Mouse (Mus musculus) regulatory T cell (primary cell): ENCODE results near the gene Pcbp1.

Experiments
- in situ Hi-C: fragments of 300-600 bp; cut with MboI, MseI; formaldehyde crosslinking; loops from one replicate; pipeline ENCODE4 v1.15.1; 2025; ENCODE audit warnings: high pct_unique_total_duplicates

Gene Pcbp1

DNA sequence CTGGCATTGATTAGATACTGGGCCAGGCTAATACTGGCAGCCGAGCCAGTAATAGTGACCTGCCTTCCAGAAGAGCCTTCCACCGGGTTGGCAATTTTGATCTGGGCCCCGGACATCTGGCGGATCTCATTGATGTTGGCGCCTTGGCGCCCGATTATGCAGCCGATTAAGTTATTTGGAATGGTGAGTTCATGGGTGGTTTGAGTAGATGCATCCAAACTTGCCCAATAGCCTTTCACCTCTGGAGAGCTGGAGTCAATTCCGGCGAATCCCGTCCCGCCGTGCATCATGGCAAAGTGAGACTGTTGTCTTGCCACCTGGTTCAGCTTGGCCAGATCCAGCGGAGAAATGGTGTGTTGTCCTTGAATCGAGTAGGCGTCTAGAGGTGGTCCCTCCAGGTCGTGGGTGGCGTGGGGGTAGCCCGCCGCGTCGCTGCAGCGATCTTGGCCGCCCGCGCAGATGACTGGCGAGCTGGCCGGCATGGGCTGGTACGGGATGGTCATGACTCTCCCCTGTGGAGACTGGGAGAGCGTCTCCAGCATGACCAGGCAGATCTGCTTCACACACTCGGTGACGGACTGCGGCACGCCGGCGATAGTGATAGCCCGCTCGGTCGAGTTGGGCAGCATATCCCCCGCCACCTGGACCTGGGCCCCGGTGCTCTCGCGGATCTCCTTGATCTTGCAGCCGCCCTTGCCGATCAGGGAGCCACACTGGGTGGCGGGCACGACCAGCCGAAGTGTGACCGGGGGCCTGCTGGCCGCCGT lies 1.1 kb downstream of the Pcbp1 start:
- in situ Hi-C loops, result loop anchor here (10.0 kb wide), 2 partner anchors 50 to 90 kb away; partner anchors contain the start of gene C87436

DNA sequence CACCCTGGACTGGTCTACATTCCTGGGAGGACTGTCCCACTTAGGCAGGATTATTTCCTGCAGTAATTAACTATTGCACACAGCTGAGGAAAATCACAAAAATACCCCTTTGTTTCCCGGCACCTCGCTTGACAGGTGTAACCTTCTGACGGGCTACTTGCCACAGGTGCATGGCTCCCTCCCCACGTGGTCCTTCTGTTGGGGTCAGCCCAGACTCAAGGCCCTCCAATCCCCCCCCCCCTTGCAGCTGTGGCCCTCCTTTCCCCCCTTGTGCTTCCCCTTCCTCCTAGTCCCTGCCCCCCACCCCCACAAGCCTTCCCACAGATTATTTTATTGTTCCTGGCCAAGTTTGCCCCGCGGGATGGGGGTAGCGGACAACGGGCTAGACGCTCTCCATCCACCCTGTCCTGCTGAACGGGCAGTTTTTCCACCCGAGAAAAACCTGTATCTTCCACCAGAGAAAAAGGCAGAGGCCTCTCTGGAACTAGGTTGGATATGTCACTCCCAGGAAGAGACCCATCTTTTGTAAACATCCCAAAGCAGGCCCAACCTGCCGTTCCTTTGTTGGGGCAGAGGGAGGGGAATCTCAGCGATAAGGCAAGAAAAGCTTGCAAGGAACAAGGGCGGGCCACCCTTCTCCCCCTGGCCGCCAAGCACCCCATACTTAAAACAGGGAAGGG lies 2.2 kb downstream of the Pcbp1 start:
- in situ Hi-C loops, result loop anchor here (10.0 kb wide), 2 partner anchors 49 to 89 kb away; partner anchors contain the start of gene C87436

DNA sequence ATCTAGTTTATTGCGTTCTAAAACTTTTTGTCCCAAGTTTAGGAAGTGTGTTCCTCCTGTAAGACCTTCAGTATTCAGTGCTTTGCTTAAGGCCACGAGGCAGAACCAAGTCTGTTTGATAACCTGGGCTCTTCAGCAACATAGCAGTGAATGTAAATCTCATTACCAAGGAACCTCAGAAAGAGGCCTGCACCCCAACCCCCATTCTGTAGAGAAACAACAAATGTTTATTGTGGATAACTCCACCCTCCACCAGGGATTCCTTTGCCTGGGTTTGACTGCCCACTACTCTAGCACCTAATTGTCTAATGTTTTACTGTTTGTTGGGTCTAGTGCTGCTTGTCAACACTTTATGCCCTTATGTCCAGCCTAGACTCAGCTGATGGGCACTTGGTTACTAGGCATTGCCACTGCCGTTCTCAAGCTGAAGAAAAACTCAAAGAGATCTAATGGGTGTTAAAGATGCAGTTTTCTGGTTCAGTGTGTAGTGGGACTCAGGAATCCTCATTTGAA lies 2.8 kb downstream of the Pcbp1 start:
- in situ Hi-C loops, result loop anchor here (10.0 kb wide), 2 partner anchors 48 to 88 kb away; partner anchors contain the start of gene C87436

DNA sequence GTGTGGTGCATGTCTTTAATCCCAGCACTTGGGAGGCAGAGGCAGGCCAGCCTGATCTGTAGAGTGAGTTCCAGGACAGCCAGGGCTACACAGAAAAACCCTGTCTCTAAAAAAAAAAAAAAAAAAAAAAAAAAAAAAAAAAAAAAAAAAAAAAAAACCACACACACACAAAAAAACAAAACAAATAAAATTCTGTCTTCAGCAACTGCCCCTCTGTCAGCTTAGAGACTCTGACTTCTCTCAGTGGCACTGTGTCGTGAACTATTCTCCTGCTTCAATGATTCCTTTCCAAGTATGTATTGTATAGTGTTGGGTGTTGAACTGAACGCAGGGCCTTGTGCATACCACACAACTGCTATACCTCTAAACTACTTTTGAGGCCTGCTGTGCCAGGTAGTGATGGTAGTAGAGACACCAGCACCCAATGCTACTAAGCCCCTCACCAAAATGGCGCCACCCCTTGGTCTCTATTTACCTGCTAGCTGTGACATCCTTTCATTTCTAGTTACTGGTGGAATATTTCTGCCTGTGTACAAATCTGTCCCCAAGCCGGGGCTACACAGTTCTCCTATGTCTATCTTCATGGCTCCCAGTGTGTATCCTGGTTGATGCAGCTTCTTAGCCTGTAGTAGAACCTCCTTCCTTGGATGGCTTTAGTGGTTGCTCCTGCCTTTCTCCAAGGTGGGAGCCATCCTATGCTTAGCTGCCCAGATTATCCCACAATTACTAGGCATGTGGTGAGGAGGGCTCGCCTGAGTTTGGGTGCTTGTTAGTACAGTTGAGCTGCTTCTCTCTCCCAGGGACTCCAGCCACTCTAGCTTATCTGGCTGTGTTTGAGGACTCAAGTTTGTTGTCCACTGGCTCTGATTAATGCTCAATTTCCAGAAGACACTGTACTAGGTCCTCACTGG lies 3.9 kb downstream of the Pcbp1 start:
- in situ Hi-C loops, result loop anchor here (10.0 kb wide), 2 partner anchors 47 to 87 kb away; partner anchors contain the start of gene C87436

DNA sequence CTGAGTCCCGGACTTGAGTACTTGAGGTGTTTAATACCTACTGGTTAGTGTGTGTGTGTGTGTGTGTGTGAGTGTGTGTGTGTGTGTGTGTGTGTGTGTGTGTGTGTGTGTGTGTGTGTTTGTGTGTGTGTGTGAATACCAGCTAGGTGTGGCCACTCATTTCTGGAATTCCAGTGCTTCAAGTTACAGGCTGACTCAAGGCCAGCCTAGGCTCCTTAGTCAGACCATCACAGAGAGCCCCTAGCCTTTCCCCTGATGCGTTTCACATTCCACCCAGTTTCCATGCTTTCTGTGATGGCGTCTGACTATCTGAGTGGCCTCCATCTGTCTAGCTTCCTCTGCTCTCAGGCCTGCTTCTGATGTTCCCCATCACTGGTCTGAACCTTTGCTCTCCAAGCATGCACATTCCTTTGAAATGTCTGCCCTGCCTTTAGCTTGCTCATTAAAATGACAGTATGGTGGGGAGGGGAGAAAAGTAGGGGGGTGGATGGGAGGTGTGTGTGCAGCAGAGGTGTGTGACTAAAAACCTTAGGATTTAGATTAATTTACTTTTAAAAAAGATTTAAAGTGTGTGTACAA lies 6.3 kb downstream of the Pcbp1 start:
- in situ Hi-C loops, result loop anchor here (10.0 kb wide), 2 partner anchors 45 to 85 kb away; partner anchors contain the start of gene C87436

DNA sequence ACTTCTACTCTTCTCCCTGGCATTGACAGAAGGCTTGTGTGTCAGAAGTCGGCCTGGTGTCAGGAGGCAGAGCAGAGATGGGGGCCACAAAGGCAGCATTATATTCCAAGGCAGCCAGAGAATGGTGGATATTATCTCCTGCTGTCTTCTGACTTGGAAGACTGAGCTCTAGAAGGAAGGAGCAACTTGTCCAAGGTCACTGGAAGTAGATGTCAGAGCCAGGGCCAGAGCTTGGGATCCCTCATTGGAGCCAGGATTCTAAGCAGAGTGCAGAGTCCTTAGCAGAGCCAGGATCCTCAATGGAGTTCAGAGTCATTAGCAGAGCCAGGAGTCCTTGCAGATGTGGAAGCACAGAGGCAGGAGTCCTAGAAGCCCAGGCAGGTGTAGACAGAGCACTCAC lies 10.1 kb downstream of the Pcbp1 start:
- in situ Hi-C loops, result no loop called here

DNA sequence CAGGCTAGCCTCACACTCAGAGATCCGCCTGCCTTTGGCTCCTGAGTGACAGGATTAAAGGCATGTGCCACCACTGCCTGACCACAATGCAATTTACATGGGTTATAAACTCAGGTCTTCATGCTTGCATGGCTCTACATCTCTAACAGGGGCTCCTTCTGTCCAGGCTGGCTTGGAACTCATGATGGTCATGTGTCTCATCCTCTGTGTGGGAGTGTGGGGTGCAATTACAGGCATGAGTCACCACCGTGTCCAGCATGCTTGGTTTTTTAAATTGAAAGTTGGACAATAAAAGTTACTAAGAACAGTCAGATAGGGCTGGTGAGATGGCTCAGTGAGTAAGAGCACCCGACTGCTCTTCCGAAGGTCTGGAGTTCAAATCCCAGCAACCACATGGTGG lies 12.8 kb downstream of the Pcbp1 start:
- in situ Hi-C loops, result no loop called here

DNA sequence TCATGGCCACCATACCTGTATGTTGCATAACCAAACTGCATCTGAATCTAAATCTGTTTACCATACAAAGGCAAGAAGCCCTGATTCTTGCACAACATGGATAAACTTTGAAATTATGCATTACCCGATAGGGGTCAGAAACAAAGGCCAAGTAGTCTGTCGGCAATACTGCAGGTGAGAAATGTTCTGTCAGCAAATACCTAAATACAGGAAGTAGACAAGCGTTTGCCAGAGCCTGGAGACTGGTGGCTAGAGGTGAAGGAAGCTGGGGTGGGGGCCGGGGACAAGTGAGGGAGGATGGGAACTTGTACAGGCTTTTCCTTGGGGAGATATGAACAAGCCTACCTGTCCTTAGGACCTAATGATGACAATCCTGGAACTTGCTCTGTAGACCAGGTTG lies 15.1 kb downstream of the Pcbp1 start:
- in situ Hi-C loops, result no loop called here

DNA sequence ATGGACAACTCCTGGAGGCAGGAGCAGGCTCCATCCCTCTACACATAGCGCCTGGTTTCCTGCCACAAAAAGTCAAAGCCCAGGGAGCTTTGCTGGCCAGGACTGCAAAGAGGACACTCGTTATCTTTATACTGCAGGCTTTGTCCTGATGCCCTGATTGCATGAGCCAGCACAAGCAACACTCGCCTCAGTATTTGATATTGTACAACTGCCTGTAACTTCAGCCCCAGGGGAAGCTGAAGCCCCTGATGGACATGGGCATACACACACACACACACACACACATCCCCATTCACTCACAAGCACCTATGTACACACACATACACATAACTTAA lies 16.3 kb downstream of the Pcbp1 start:
- in situ Hi-C loops, result no loop called here

DNA sequence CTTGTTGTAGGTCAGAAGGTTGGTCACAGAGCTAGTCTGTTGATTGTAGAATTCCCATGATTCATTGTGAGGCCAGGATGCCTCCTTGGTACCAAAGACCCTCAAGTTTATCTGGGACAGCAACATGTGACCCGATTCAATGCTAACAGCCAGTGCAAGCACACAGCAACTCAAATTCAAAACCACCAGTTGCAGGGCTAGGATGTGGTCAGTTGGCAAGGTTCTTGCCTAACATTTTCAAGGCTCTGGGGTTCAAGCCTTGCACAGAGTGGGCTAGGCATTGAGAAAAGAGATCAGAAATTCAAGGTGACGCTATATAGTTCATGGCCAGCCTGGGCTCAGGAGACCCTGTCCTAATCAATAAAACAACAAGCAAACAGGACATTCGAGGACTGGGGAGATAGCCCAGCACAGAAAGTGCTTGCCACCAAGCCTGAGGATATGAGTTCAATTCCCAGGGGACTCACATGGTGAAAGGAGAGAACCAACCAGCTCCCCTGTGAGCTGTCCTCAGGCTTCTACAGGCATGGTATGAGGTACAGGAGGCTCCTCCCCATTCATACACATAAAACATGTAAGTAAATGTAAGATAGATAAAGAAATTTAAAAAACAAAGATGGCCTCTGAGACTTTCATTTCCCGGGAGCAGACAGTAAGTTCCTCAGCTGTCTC lies 16.8 kb downstream of the Pcbp1 start:
- in situ Hi-C loops, result no loop called here

DNA sequence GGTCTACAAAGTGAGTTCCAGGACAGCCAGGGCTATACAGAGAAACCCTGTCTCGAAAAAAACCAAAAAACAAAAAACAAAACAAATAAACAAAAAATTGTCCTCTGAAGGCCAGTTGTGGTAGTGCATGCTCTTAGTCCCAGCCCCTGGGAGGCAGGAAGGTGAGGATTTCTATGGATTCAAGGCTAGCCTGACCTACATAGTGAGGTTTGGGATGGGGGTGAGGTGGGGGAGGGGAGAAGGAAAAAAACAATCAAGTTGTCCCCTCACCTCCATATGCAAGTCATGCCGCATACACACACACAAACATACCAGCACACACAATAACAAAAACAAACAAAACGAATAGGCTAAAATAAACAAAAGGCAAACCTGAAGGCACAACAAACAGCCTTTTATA lies 17.4 kb downstream of the Pcbp1 start:
- in situ Hi-C loops, result no loop called here

DNA sequence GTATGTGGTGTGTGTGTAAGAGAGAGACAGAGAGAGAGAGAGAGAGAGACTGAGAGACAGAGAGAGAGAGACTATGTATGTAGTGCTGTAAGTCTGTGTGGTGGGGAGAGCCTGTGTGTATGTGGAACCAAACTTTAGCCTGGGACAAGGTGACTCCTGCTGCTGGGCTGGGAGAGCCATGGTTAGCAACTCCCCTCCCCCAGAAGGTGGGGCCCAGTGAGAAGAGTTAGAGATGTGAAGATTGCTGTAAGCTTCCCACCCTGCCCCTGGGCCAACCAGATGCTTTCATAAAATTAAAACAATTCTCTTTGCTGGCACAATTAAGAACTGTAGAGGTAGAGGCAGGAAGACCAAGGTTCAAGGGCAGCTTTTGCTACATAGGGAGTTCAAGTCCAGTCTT lies 19.0 kb downstream of the Pcbp1 start:
- in situ Hi-C loops, result no loop called here

DNA sequence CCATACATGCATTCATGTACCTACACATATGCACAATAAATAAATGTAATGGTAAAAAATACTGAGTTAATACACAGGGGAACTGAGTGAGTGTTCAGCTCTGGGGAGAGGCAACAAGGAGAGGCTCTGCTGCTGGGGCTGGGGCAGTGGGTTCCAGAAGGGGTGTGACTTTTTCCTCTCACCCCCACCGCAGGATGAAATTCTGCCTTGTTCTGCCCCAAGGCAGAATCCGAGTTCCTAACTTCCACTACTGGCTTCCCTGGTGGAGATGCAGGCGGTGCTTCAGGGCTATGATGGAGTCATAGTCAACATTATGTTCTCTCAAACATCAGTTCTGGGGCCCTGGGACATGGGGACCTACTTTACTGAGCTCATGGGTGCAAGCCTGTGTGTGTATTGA lies 19.8 kb downstream of the Pcbp1 start:
- in situ Hi-C loops, result no loop called here

DNA sequence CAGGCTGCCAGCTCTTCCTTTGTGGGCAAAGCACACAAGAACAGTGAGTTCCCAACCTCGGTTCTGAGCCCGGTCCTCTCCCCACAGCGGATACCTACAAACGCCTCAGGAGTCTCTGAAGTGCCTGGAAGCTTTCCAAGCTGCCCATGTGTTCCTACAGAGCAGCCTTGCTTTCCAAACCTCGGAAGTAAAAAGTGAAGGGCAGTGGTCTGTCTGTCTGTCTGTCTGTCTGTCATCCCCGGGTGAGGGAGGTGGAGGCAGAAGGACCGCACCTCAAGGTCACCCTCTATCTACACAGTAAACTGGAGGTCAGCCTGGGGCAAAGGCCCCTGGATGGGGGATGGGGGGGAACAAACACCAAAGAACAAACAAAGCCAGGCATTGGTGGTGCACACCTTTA lies 20.4 kb downstream of the Pcbp1 start:
- in situ Hi-C loops, result no loop called here

DNA sequence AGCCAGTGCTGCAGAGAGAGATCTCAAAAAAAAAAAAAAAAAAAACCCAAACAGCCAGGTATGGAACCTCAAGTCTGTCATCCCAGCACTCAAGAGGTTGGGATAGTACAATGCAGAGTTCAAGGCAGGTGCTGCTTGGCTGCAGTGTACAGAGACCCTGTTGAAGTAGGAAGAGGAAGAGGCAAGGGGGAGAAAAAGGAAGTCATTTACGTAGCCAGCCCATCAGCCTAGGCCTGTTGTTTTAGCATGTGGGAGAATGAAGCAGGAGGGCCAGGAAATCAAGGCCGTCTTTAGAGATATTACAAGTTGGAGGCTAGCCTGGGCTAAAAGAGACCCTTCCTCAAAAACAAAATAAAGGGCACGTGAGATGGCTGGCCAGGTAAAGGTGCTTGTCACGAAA lies 22.6 kb downstream of the Pcbp1 start:
- in situ Hi-C loops, result no loop called here

DNA sequence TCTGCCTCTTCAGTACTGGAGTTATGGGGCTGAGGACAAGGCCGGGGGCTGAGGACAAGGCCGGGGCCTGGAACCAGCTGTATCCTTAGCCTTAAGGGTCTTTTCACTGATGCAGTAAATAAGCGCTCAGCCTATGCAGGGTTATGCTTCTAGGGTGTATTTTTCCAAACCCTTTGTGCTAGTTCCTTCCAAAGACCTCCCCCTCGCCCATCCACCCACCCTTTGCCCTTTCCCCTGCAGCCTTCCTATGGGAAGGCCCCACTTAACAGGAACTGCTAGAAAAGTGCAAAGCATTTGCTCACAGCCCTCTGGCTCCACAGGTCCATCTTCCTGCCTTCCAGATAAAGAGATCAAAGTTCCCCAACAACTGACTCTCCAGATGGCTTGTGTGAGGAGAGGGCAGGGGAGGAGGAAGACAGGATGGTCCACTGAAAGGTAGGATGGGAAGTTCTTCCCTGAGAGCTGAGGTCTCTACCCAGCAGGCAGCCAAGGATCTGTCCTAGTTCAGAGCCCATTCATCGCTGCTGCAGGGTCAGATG lies 26.5 kb downstream of the Pcbp1 start:
- in situ Hi-C loops, result no loop called here

DNA sequence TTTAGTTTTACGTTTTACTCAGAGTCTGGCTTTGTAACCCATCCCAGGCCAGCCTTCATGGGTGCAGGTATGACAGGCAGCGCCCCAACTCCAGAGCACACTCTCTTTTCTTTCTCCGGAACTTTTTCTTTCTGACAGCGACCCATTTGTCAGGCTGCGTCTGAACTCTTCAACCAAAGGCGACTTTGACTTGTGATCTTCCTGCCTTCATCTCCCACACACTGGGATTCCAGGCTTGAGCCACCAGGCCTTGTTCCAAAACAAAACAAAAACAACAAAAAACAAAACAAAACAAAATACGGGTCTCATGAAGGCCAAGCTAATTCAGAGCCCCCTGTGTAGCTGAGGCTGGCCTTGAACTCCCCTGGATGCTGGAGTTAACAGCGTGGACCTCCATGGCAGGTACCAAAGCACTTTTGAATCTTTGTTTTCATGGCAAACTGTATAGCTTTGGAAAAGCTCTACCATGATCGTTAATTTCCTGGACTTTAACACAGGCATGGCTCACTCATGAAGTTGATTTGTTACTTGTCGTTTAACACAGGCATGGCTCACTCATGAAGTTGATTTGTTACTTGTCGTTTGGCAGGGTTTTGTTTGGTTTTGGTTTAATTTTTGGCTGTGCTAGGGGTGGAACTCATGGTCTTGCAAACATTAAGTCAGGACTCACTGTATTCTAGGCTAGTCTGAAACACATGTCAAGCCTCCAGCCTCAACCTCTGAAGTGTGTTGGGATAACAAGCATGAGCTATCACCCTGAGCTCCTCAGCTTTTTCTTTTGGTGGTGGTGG lies 28.0 kb downstream of the Pcbp1 start:
- in situ Hi-C loops, result no loop called here

DNA sequence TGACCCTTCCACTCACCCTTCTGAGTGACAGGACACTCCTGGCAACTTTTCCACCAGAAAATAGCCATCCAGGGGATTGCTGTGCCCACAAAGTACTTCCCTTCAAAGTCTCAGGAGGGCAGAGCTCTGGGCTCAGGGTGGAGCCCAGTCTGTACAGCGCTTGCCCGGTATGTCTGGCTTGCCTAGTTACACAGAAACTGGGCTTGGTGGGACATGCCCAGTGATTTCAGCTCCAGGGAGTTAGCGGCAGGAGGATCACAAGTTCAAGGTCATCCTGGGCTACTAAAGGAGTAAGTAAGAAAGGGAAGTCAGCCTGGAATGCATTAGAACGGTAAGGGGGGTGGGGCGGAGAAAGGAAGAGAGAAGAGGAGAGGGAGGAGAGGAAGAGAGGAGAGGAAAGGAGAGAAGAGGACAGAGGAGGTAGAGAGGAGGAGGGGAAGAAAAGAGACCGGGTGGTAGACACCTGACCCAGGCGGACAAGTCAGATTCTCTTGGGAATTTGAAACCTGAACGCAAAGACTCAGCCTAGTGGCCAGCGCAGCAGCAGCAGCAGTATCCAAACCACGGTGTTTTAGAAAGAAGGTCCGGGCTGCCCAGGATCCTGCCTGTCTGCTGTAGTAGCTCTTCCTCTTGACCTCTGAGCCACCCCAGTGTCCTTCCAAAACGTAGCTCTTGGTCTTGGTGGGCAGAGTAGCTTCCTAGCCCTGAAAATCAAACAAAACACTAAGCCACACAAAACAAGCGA lies 28.9 kb downstream of the Pcbp1 start:
- in situ Hi-C loops, result no loop called here

DNA sequence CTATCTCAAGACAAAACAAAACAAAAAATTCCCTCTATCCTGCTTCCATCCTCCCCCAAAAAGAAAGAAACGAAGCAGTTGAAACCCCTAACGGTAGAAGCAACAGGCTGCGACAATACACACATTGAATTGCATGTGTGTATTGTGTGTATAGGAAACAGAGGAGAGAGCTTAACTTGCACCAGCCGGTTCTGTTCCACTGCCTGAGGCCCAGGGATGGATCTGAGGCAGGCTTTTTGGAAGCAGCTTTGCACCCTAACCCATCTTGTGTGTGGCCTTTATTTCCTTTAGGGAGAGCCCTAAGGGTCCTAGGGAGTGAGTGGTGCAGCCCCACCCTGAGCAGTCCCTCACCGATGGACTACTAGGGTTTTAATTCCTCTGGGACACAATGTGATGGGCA lies 29.5 kb downstream of the Pcbp1 start:
- in situ Hi-C loops, result no loop called here
